Mouse (Mus musculus) heart, embryonic 14.5 days (tissue): ENCODE measurements around the gene Ispd. TPM values are rescaled to one million over a fixed set of nuclear protein-coding genes. Genes with fewer than 3 reads are reported as not detected.

ENCODE experiments used
- ATAC-seq: fragments of 200-750 bp; cut with Nextera tagmentation; 2 replicates; pipeline ENCODE4 v1.8.0; 2017; ENCODE audit warnings: low read depth, moderate TSS enrichment; ENCODE audit not compliant: insufficient number of reproducible peaks, insufficient read depth, low FRiP score
- H3K27ac ChIP-seq, 2 experiments: fragments of 200-500 bp in 1 of 2; fragments of 300-500 bp in 1 of 2; sonication (generic) in 1 of 2; replicated peaks in 1 of 2; 2 replicates each; pipeline ENCODE4 v1.5.1; 2012 to 2014; ENCODE audit warnings: low read depth in 2 of 2, low read length in 2 of 2, control low read depth in 1 of 2, mild to moderate bottlenecking in 1 of 2, mixed read lengths in 1 of 2; ENCODE audit not compliant: control insufficient read depth in 1 of 2, insufficient read depth in 1 of 2
- H3K27me3 ChIP-seq: fragments of 300-500 bp; sonication (generic); 2 replicates; pipeline ENCODE4 v1.6.1; 2014; ENCODE audit warnings: mild to moderate bottlenecking, low read length, control low read depth; ENCODE audit not compliant: control insufficient read depth, insufficient read depth
- H3K36me3 ChIP-seq: fragments of 300-500 bp; sonication (generic); 2 replicates; pipeline ENCODE4 v1.6.1; 2014; ENCODE audit warnings: mild to moderate bottlenecking, control low read depth, low read length, mixed read lengths; ENCODE audit not compliant: control insufficient read depth, insufficient read depth
- H3K4me1 ChIP-seq, 2 experiments: fragments of 200-500 bp in 1 of 2; fragments of 300-500 bp in 1 of 2; sonication (generic) in 1 of 2; 2 replicates each; pipeline ENCODE4 v1.6.1; 2012 to 2014; ENCODE audit warnings: low read length in 2 of 2, control low read depth in 1 of 2, mixed read lengths in 1 of 2; ENCODE audit not compliant: control insufficient read depth in 2 of 2, insufficient read depth in 2 of 2
- H3K4me2 ChIP-seq: fragments of 300-500 bp; sonication (generic); 2 replicates; pipeline ENCODE4 v1.6.1; 2014; ENCODE audit warnings: mild to moderate bottlenecking, low read length
- H3K4me3 ChIP-seq, 2 experiments: fragments of 200-500 bp in 1 of 2; fragments of 300-500 bp in 1 of 2; sonication (generic) in 1 of 2; 2 replicates each; pipeline ENCODE4 v1.5.1; 2012 to 2014; ENCODE audit warnings: low read length in 2 of 2, mild to moderate bottlenecking in 2 of 2, control low read depth in 1 of 2, low read depth in 1 of 2, moderate library complexity in 1 of 2; ENCODE audit not compliant: control insufficient read depth in 1 of 2, insufficient read depth in 1 of 2
- H3K9ac ChIP-seq: fragments of 300-500 bp; sonication (generic); 2 replicates; pipeline ENCODE4 v1.6.1; 2014; ENCODE audit warnings: mild to moderate bottlenecking, low read length
- H3K9me3 ChIP-seq: fragments of 300-500 bp; sonication (generic); 2 replicates; pipeline ENCODE4 v1.6.1; 2016; ENCODE audit warnings: low read length, control low read depth; ENCODE audit not compliant: control insufficient read depth
- WGBS: fragments of 180-500 bp; shearing (Covaris S2); extraction: QIAGEN DNeasy Blood & Tissue Kit; methylation state at CpG from one replicate; pipeline ENCODE4 v1.1.7; 2014; 5-methylcytosine and 5-hydroxymethylcytosine counted together
- polyA plus RNA-seq: library from polyadenylated mRNA; unstranded; fragments of >200 nt; fragmentation: Nextera tagmentation; extraction: Ambion mirVana; gene quantifications from 2 replicates; pipeline ENCODE4 v1.2.1, GENCODE M21; 2014

Gene Ispd
- polyA plus RNA-seq, 1 experiment from 2014 or later = 13.8 TPM

DNA sequence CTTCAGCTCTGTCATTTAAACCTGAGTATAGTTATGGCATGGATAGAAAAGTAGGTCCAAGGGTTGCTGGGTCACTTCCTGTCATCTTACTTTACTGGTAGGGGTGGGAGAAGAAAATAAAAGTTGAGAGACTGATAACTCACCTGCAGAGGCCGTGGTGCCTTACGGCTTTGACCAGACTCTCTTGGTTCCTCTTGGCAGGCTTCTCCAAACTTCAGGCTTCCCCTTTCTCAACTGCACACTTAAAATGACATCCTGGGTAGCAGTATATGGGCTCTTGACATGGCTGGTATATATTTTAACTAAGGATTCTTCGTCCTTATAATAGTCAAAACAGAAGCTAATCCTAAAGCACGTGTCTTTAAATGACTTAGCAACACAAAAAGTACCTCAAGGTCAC is 266.3 kb downstream of the Ispd start:
- no peaks in the 10 kb centered on the region for H3K36me3 ChIP-seq
- no peaks in the 10 kb centered on the region for H3K9me3 ChIP-seq
- 86% methylated on average over 4 of the region's 4 CpGs for WGBS
- no peak for ATAC-seq
- H3K27me3 ChIP-seq = no peaks in the 10 kb centered on the region
- no peak overlapping the region for H3K27ac ChIP-seq
- no peak overlapping the region for H3K9ac ChIP-seq
- no peak overlapping the region for H3K4me3 ChIP-seq
- H3K4me2 ChIP-seq = no peak overlapping the region
- H3K4me1 ChIP-seq = no peaks in the 10 kb centered on the region

- no peak overlapping the region for H3K9ac ChIP-seq
- H3K4me1 ChIP-seq = no peaks in the 10 kb centered on the region
- WGBS = 57% methylated on average over 7 of the region's 7 CpGs
- ATAC-seq = no peak
- no peaks in the 10 kb centered on the region for H3K27me3 ChIP-seq
- no peaks in the 10 kb centered on the region for H3K9me3 ChIP-seq
- no peaks in the 10 kb centered on the region for H3K36me3 ChIP-seq
- no peak overlapping the region for H3K4me3 ChIP-seq
- H3K27ac ChIP-seq = no peak overlapping the region
- no peak overlapping the region for H3K4me2 ChIP-seq
Measured at GRCm38 (mm10) chr12:36662496-36662895, 281.2 kb downstream of the Ispd start.

DNA sequence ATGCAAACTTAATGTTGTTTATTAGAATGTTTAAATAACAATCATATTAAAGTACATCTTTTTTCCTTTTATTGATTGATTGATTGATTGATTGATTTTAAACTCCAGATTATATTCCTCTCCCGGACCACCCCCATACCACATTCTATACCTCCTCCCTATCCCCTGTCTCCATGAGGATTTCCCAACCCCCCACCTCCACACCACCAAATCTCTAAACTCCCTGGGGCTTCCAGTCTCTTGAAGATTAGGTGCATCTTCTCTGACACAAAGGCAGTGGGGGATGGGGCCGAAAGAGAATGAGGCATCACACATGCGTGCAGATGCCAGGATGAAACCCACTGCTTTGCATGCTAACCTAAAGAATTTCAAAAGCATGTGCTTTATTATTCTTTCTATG is 283.5 kb downstream of the Ispd start:
- WGBS = 65% methylated on average over 3 of the region's 3 CpGs
- no peak overlapping the region for H3K9ac ChIP-seq
- H3K9me3 ChIP-seq = no peaks in the 10 kb centered on the region
- H3K4me3 ChIP-seq = no peak overlapping the region
- H3K27me3 ChIP-seq = no peaks in the 10 kb centered on the region
- no peak overlapping the region for H3K4me2 ChIP-seq
- H3K4me1 ChIP-seq = no peaks in the 10 kb centered on the region
- H3K27ac ChIP-seq = no peak overlapping the region
- no peaks in the 10 kb centered on the region for H3K36me3 ChIP-seq
- no peak for ATAC-seq

DNA sequence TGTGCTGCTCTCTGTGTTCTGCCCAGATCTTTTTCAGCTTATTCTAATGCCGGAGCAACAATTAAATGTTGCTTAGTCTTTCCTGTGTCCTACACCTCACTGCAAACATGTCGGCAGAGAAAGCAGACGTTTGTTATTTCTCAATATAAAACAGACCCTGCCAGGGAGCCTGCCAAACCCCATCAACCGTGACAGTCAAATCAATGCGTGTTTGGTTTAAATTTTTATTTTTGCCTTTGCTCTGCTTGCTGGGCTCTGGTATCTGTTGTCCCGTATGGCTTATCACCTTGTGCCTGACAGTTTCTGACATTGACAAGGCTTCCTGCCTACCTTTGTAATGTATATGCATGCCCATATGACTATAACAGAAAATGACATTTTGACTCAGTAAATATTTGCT is 285.5 kb downstream of the Ispd start:
- WGBS = 34% methylated on average over 6 of the region's 6 CpGs

DNA sequence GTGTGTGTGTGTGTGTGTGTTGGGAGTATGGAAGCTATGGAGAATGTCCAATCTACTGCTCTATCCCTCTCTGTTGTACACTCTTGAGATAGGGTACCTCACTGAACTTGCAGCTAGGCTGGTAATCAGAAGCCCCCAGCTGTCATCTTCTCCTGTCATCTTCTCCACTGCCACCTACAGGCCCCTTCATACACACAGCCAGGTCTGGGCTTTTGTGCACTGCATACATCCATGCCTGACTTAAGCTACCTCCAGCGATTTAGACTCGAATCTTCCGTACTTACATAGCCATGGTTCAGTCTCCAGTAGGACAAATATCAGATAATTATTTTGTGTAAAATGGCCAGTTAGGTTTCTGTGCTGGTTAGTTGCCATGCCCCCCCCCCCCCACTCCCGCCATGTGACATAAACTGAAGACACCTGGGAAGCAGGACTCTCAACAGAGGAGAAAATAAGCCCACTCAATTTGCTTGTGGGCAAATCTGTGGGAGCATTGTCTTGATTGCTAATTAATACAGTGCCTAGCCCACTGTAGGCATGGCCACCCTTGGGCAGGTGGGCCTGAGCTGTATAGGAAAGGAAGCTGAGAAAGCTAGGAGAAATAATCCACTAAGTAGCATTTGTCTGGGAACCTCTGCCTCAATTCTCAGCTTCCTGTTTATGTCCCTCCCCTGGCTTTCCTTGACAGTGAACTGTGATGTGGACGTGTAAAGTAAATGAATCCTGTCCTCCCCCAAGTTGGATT is 289.1 kb downstream of the Ispd start:
- Histone ChIP-seq H3K4me1 (no peaks in the 10 kb centered on the region), H3K9ac (no peak overlapping the region), H3K4me2 (no peak overlapping the region), H3K9me3 (no peaks in the 10 kb centered on the region), H3K36me3 (no peaks in the 10 kb centered on the region), H3K27me3 (no peaks in the 10 kb centered on the region), H3K4me3 (no peak overlapping the region), H3K27ac (no peak overlapping the region)
- ATAC-seq = no peak
- 74% methylated on average over 5 of the region's 5 CpGs for WGBS

More for the DNA sequence above, 285.5 kb downstream of the Ispd start:
- Histone ChIP-seq H3K36me3 (no peaks in the 10 kb centered on the region), H3K27ac (no peak overlapping the region), H3K4me2 (no peak overlapping the region), H3K4me3 (no peak overlapping the region), H3K9ac (no peak overlapping the region), H3K4me1 (no peaks in the 10 kb centered on the region), H3K9me3 (no peaks in the 10 kb centered on the region), H3K27me3 (no peaks in the 10 kb centered on the region)
- ATAC-seq = no peak

DNA sequence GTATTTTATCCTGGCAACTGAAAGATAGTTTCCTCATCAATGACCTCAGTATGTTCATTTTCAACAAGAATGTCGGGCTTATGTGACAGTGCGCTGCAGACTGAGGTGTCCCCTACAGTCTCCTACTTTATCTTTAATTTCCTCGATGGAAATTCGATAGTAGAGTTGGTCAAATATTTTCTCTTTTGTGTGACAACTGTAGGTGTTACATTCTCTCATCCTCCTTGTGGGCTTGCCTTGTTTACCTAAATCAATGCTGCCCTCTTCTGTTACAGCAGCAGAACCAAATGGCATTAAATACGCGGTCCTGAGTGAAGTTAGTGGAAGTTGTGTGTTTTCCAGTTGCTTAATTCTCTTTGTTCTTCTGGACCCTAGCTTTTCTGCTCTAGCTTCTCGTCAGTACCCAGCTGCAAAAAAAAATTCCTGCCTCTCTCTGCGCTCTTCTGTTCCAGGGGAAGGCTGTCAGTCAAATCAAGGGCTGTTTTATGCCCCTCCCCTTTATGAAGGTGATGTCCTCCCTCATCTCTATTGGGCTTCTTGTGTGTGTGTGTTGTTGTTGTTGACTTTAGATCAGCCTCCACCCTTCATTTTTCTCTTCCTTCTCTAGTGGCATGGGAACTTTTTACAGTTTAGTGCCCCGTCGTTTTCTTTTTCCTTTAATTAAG is 289.8 kb downstream of the Ispd start:
- Histone ChIP-seq H3K9ac (no peak overlapping the region), H3K4me3 (no peak overlapping the region), H3K36me3 (no peaks in the 10 kb centered on the region), H3K9me3 (no peaks in the 10 kb centered on the region), H3K4me2 (no peak overlapping the region), H3K4me1 (no peaks in the 10 kb centered on the region), H3K27me3 (no peaks in the 10 kb centered on the region), H3K27ac (no peak overlapping the region)
- WGBS = 37% methylated on average over 10 of the region's 10 CpGs
- no peak for ATAC-seq

DNA sequence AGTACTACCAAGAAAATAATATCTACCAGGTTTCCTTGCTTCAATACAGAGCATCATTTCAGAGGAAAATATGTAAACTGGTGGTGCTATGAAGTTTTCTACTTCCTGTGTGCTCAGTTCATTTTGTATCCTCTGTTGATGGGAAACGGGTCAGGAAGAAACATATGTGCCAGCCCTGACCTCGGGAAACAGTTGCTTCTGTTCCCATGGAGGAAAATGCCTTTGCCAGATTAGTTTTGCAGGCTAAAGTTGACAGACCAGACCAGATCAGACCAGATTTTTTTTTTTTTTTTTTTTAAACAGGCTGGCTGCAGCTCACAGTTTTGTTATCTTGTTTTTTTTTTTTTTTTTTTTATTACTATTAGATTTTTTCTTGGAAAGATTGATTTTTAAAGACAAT is 293.2 kb downstream of the Ispd start:
- Histone ChIP-seq H3K4me3 (no peak overlapping the region), H3K9me3 (no peaks in the 10 kb centered on the region), H3K4me2 (no peak overlapping the region), H3K36me3 (no peaks in the 10 kb centered on the region), H3K9ac (no peak overlapping the region), H3K27me3 (no peaks in the 10 kb centered on the region), H3K4me1 (no peaks in the 10 kb centered on the region), H3K27ac (no peak overlapping the region)
- no peak for ATAC-seq
- 33% methylated on average over 2 of the region's 2 CpGs for WGBS
